In the genomic region with DNA sequence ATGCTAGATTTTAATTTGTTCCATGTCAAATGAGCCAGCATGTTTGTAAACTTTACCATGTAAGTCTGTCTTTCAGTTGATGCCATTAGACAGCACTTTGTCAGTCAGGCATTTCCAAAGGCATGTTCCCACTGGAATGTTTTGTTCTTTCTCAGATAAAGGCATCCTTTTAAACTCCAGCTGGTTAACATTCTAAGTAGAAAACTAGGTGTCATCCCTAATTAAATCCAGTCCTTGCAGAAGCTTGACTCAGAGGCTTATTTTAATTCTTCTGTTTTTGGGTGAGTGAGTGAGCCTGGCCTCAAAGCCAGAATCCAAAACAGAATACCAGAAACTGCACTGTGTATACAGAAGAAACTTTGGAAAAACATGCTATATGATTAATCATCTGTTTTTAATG, we compare ENCODE assay signal across 22 mouse cellular contexts.
DNase-seq lines count a peak whose midpoint lies in the region; ATAC-seq lines count a peak whose summit lies in the region.
"Had no signal": no experiment of that assay in that cellular context is flagged by ENCODE, and none has a peak within 500 bp of the region (broad histone marks: within the 10 kb centered on the region; RNA-seq: fewer than 3 reads in every experiment).

No protein-coding gene starts in this region.

- no peaks in the 10 kb centered on the region for H3K27me3 ChIP-seq in intestine, embryonic 15.5 days (replicated peaks)
- H3K27me3 ChIP-seq: embryonic facial prominence, embryonic 15.5 days; forebrain, embryonic 15.5 days; Patski had no signal

- intact Hi-C loops in heart, postnatal 36 days (cut with DNase I): no loop called here

- no peak overlapping the region for H3K4me3 ChIP-seq in intestine, embryonic 15.5 days (replicated peaks)
- H3K4me3 ChIP-seq: embryonic facial prominence, embryonic 15.5 days; erythroblast, embryonic 14.5 days; forebrain, embryonic 15.5 days; hindbrain, embryonic 10.5 days had no signal

- no peak overlapping the region for H3K27ac ChIP-seq in intestine, embryonic 15.5 days
- H3K27ac ChIP-seq: embryonic facial prominence, embryonic 15.5 days; forebrain, embryonic 15.5 days; hindbrain, embryonic 10.5 days; hindbrain, embryonic 14.5 days had no signal

- H3K4me1 ChIP-seq in intestine, embryonic 15.5 days (replicated peaks): no peaks in the 10 kb centered on the region
- H3K4me1 ChIP-seq: embryonic facial prominence, embryonic 15.5 days; hindbrain, embryonic 10.5 days had no signal

- no peaks in the 10 kb centered on the region for H3K36me3 ChIP-seq in intestine, embryonic 15.5 days
- H3K36me3 ChIP-seq: embryonic facial prominence, embryonic 15.5 days; forebrain, embryonic 15.5 days; hindbrain, embryonic 10.5 days had no signal

- no peak overlapping the region for H3K4me2 ChIP-seq in intestine, embryonic 15.5 days (replicated peaks)
- H3K4me2 ChIP-seq: embryonic facial prominence, embryonic 15.5 days; forebrain, embryonic 15.5 days; hindbrain, embryonic 14.5 days had no signal

- H3K9ac ChIP-seq in intestine, embryonic 15.5 days: no peak overlapping the region
- H3K9ac ChIP-seq: embryonic facial prominence, embryonic 15.5 days; forebrain, embryonic 15.5 days; hindbrain, embryonic 14.5 days had no signal

- peak; percentile 95 for ATAC-seq in frontal cortex, adult (ENCODE audit: low TSS enrichment)
- no peak for ATAC-seq in intestine, embryonic 15.5 days
- ATAC-seq: activated CD4-positive, CD25-positive, alpha-beta regulatory T cell, adult 4 months; forebrain, embryonic 15.5 days; intestine, embryonic 16.5 days; Patski had no signal

- H3K9me3 ChIP-seq in intestine, embryonic 15.5 days: no peaks in the 10 kb centered on the region
- H3K9me3 ChIP-seq: embryonic facial prominence, embryonic 15.5 days; forebrain, embryonic 15.5 days; hindbrain, embryonic 10.5 days had no signal

- no peak for DNase-seq in frontal cortex, postnatal 25 days (ENCODE audit: low spot score in 2 of 2)
- peak; percentile 25 to 38 for DNase-seq in heart, adult 9 months (ENCODE audit: low spot score in 2 of 2)
- DNase-seq in heart, postnatal 36 days: no peak
- DNase-seq in brain, adult 2 months (ENCODE audit: low read depth, low spot score): peak; percentile 63
- DNase-seq in retina, postnatal 1 day: peak; percentile 50
- DNase-seq in adrenal gland, postnatal 14 days: no peak
- DNase-seq: adrenal gland, postnatal 25 days; cerebellum, adult 11-12 months; cerebellum, adult 9-10 months; cerebellum, postnatal 25 days; gastrocnemius, postnatal 25 days; kidney, adult 2 months had no signal

Comparison
In these comparisons a context has a peak if more than half of its experiments do, and no peak if none do; other contexts are left out.
1. DNase-seq: peak in heart, adult 9 months (2 of 2), brain, adult 2 months (single experiment) and retina, postnatal 1 day (single experiment); none in frontal cortex, postnatal 25 days (0 of 2), heart, postnatal 36 days (0 of 2) and adrenal gland, postnatal 14 days (single experiment).